Mouse (Mus musculus) CH12.LX (cell line): ENCODE results near the gene Gbp9. TPM values are rescaled to one million over a fixed set of nuclear protein-coding genes. Genes with fewer than 3 reads are reported as not detected.
"Not testable (repeated sequence)": the region's sequence is repeated elsewhere in the genome, so short reads cannot be mapped to it uniquely, and the experiment has no call there.

Experiments used
- DNase-seq: peaks from one replicate; pipeline ENCODE4 v3.0.0-alpha.2; 2013; ENCODE audit errors: extremely low read depth
- H3K27ac ChIP-seq: 2 replicates; pipeline ENCODE4 v1.5.1; 2012; ENCODE audit warnings: low read depth, mild to moderate bottlenecking, control low read depth, moderate library complexity; ENCODE audit not compliant: insufficient read depth
- H3K27me3 ChIP-seq: replicated peaks from 2 replicates; pipeline ENCODE3; 2012; ENCODE audit warnings: inconsistent platforms
- H3K36me3 ChIP-seq, 2 experiments: replicated peaks in 1 of 2; 2 replicates each; pipeline versions ENCODE3 to v1.6.1; 2012; ENCODE audit warnings: inconsistent platforms in 1 of 2, low read length in 1 of 2, mild to moderate bottlenecking in 1 of 2, mixed read lengths in 1 of 2, moderate library complexity in 1 of 2; ENCODE audit not compliant: control insufficient read depth in 1 of 2, insufficient read depth in 1 of 2
- H3K4me1 ChIP-seq, 2 experiments: 2 replicates each; pipeline ENCODE4 v1.6.1; 2012; ENCODE audit warnings: inconsistent platforms in 1 of 2, moderate library complexity in 1 of 2; ENCODE audit not compliant: insufficient read depth in 2 of 2, control insufficient read depth in 1 of 2
- H3K4me2 ChIP-seq: 2 replicates; pipeline ENCODE4 v1.6.1; 2012; ENCODE audit warnings: low read depth, mild to moderate bottlenecking, control low read depth; ENCODE audit not compliant: poor library complexity, insufficient read depth, severe bottlenecking
- H3K4me3 ChIP-seq, 3 experiments: fragments of 150-350 bp in 1 of 3; sonication (generic) in 1 of 3; replicated peaks in 1 of 3; 2 replicates each; pipeline versions ENCODE3 to v1.5.1; 2011 to 2012; ENCODE audit warnings: low read depth in 2 of 3, low read length in 2 of 3, mild to moderate bottlenecking in 2 of 3, moderate library complexity in 2 of 3, control low read depth in 1 of 3, improper control_type of control experiment in 1 of 3, inconsistent platforms in 1 of 3, mixed read lengths in 1 of 3; ENCODE audit not compliant: poor library complexity in 1 of 3
- H3K79me2 ChIP-seq: replicated peaks from 2 replicates; pipeline ENCODE4 v1.6.1; 2012; ENCODE audit warnings: mild to moderate bottlenecking, moderate library complexity; ENCODE audit not compliant: control insufficient read depth, poor library complexity, insufficient read depth, severe bottlenecking; ENCODE audit errors: extremely low read depth
- H3K9ac ChIP-seq: 2 replicates; pipeline ENCODE4 v1.6.1; 2012; ENCODE audit warnings: low read depth, mild to moderate bottlenecking, control low read depth, moderate library complexity; ENCODE audit not compliant: insufficient read depth
- H3K9me3 ChIP-seq: replicated peaks from 2 replicates; pipeline ENCODE3; 2012; ENCODE audit warnings: low read length, inconsistent platforms, mixed read lengths
- CTCF ChIP-seq, 2 experiments: IDR thresholded peaks in 1 of 2; conservative IDR thresholded peaks in 1 of 2; 2 replicates each; pipeline ENCODE4 v1.5.1; 2011 to 2012; ENCODE audit warnings: low read depth in 2 of 2, low read length in 2 of 2, improper control_type of control experiment in 1 of 2, inconsistent platforms in 1 of 2, mild to moderate bottlenecking in 1 of 2, moderate library complexity in 1 of 2
- ELF1 ChIP-seq: IDR thresholded peaks from 2 replicates; pipeline ENCODE4 v1.6.1; 2014; ENCODE audit warnings: low read depth, mild to moderate bottlenecking, inconsistent platforms, low read length, improper control_type of control experiment
- EP300 ChIP-seq: IDR thresholded peaks from 2 replicates; pipeline ENCODE4 v1.6.1; 2011; ENCODE audit warnings: low read length, improper control_type of control experiment
- GABPA ChIP-seq: IDR thresholded peaks from 2 replicates; pipeline ENCODE4 v1.6.1; 2012; ENCODE audit warnings: low read depth, low read length, improper control_type of control experiment, inconsistent platforms; ENCODE audit not compliant: insufficient replicate concordance
- IRF4 ChIP-seq: IDR thresholded peaks from 2 replicates; pipeline ENCODE4 v1.6.1; 2014; ENCODE audit warnings: low read depth, mild to moderate bottlenecking, inconsistent platforms, low read length, improper control_type of control experiment
- MAFK ChIP-seq: IDR thresholded peaks from 2 replicates; pipeline ENCODE4 v1.6.1; 2011; ENCODE audit warnings: low read length, improper control_type of control experiment; ENCODE audit not compliant: insufficient replicate concordance
- MAZ ChIP-seq: IDR thresholded peaks from 2 replicates; pipeline ENCODE4 v1.6.1; 2012; ENCODE audit warnings: low read depth, mild to moderate bottlenecking, inconsistent platforms, low read length, improper control_type of control experiment, moderate library complexity
- MEF2A ChIP-seq: IDR thresholded peaks from 2 replicates; pipeline ENCODE4 v1.6.1; 2014; ENCODE audit warnings: low read depth, mild to moderate bottlenecking, inconsistent platforms, low read length, improper control_type of control experiment, borderline replicate concordance
- MYC ChIP-seq: IDR thresholded peaks from 2 replicates; pipeline ENCODE4 v1.6.1; 2011; ENCODE audit warnings: low read depth, mild to moderate bottlenecking, improper control_type of control experiment, low read length
- NELFE ChIP-seq: IDR thresholded peaks from 2 replicates; pipeline ENCODE4 v1.6.1; 2011; ENCODE audit warnings: low read depth, low read length, improper control_type of control experiment
- NRF1 ChIP-seq: IDR thresholded peaks from 2 replicates; pipeline ENCODE4 v1.6.1; 2014; ENCODE audit warnings: low read depth, mild to moderate bottlenecking, inconsistent platforms, low read length, improper control_type of control experiment, moderate library complexity
- POLR2A ChIP-seq: IDR thresholded peaks from 2 replicates; pipeline ENCODE4 v1.6.1; 2011; ENCODE audit warnings: low read depth, mild to moderate bottlenecking, improper control_type of control experiment, low read length
- POLR2AphosphoS2 ChIP-seq: IDR thresholded peaks from 2 replicates; pipeline ENCODE4 v1.6.1; 2011; ENCODE audit warnings: low read depth, low read length, improper control_type of control experiment
- RCOR1 ChIP-seq: conservative IDR thresholded peaks from 2 replicates; pipeline ENCODE4 v1.6.1; 2012; ENCODE audit warnings: low read depth, mild to moderate bottlenecking, inconsistent platforms, low read length, improper control_type of control experiment
- SIN3A ChIP-seq: IDR thresholded peaks from 2 replicates; pipeline ENCODE4 v1.6.1; 2012; ENCODE audit warnings: low read length, improper control_type of control experiment, inconsistent platforms
- TBP ChIP-seq: conservative IDR thresholded peaks from 2 replicates; pipeline ENCODE4 v1.6.1; 2011; ENCODE audit warnings: low read depth, low read length, improper control_type of control experiment
- TCF12 ChIP-seq: IDR thresholded peaks from 2 replicates; pipeline ENCODE4 v1.6.1; 2014; ENCODE audit warnings: low read depth, mild to moderate bottlenecking, inconsistent platforms, low read length, improper control_type of control experiment
- UBTF ChIP-seq: IDR thresholded peaks from 2 replicates; pipeline ENCODE4 v1.6.1; 2012; ENCODE audit warnings: low read depth, mild to moderate bottlenecking, inconsistent platforms, low read length, improper control_type of control experiment, moderate library complexity
- USF1 ChIP-seq: IDR thresholded peaks from 2 replicates; pipeline ENCODE4 v1.6.1; 2014; ENCODE audit warnings: low read depth, mild to moderate bottlenecking, inconsistent platforms, low read length, improper control_type of control experiment
- ZC3H11A ChIP-seq: IDR thresholded peaks from 2 replicates; pipeline ENCODE4 v1.6.1; 2012; ENCODE audit warnings: low read depth, mild to moderate bottlenecking, inconsistent platforms, low read length, improper control_type of control experiment
- dilution Hi-C: fragments of 300-500 bp; cut with MboI; formaldehyde crosslinking; loops from 2 replicates; pipeline ENCODE4 v1.14.3; 2020; ENCODE audit warnings: low sequenced_read_pairs; ENCODE audit not compliant: extremely low pct_unique_long_range_greater_than_20kb, extremely low pct_ligation_motif_present
- in situ Hi-C: fragments of 300-500 bp; cut with MboI; formaldehyde crosslinking; loops from 3 replicates; pipeline ENCODE4 v1.14.3; 2019; ENCODE audit warnings: low sequenced_read_pairs, low pct_ligation_motif_present, low pct_unique_long_range_greater_than_20kb, mixed read lengths
- polyA plus RNA-seq: library from polyadenylated mRNA; unstranded; fragments of >175 nt; gene quantifications from 2 replicates; pipeline ENCODE4 v1.2.1, GENCODE M21; 2012; ENCODE audit warnings: low read depth; ENCODE audit not compliant: insufficient read length
- total RNA-seq, 2 experiments: library from RNA; depleted of rRNA; stranded (reverse); fragments of 300-350 nt in 1 of 2; fragments of >200 nt in 1 of 2; gene quantifications; 2 replicates each; pipeline ENCODE4 v1.2.3; 2012 to 2014

The Gbp9 gene
- total and polyA plus RNA-seq, 3 experiments = 3.4 to 10.1 (median 4.8) TPM

DNA sequence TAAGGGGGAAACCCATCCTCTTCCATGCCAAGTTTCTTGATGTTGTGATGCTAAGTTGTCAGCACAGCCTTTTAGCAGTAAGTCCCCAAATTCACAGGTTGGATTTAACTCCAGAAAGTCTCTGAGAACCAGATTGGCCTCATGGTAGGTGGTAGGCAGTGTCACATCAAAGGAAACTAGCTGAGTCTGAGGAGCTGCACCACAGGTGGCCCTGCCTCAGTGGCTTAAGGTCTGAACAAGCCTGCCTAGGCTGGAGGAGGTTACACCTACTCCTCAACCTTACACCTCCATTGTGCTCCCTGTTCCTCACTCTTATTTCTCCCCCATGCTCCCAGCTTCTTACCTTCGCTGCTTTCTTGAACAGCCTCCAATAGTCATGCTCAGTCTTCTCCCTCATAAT lies 76.0 kb downstream of the Gbp9 start:
- Histone ChIP-seq H3K9me3 (no peaks in the 10 kb centered on the region), H3K36me3 (no peaks in the 10 kb centered on the region), H3K4me2 (no peak overlapping the region), H3K27ac (no peak overlapping the region), H3K4me3 (no peak overlapping the region), H3K27me3 (no peaks in the 10 kb centered on the region), H3K79me2 (no peaks in the 10 kb centered on the region), H3K4me1 (peaks cover 10 to 12% of the 10 kb centered on the region in 2 experiments), H3K9ac (no peak overlapping the region)
- in situ Hi-C loops = no loop called here
- dilution Hi-C loops = no loop called here
- no peak for TF ChIP-seq MEF2A
- no peak for TF ChIP-seq NRF1
- no peak for DNase-seq

DNA sequence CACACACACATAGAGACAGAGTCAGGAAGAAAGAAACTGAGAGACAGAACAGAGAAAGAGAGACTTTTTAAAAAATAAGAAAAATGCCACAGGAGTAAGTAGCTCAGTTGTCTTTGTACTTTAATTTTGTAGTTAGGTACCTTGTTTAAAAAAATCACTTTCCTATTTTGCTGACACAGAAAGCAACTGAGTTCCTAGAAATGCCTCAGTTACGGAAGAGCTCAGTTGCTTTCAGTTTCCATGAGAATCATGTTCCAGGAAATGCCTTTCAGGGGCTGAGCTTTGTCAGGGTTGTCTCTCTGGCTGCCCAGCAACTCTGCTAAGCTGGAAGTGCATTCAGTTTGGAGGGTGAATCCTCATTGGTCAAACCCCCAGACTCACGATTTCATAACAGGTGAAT lies 76.9 kb downstream of the Gbp9 start:
- H3K4me3 ChIP-seq, in situ Hi-C loops: not testable (repeated sequence)
- TF ChIP-seq IRF4 (0 out of 2 replicates have a peak, but pooled peaks have one; percentile 15), EP300 (0 out of 2 replicates have a peak, but pooled peaks have one; percentile 26), ELF1 (0 out of 2 replicates have a peak, but pooled peaks have one; percentile 20), MAFK (0 out of 2 replicates have a peak, but pooled peaks have one; percentile 24)
- TF ChIP-seq, all 38 proteins: peak for 4; not testable (repeated sequence) for 34
- H3K27ac ChIP-seq, dilution Hi-C loops, H3K36me3 ChIP-seq, H3K9me3 ChIP-seq, H3K79me2 ChIP-seq, DNase-seq, H3K9ac ChIP-seq, H3K27me3 ChIP-seq, H3K4me2 ChIP-seq: not testable (repeated sequence)
- H3K4me1 ChIP-seq = peaks cover 10 to 14% of the 10 kb centered on the region in 2 experiments

DNA sequence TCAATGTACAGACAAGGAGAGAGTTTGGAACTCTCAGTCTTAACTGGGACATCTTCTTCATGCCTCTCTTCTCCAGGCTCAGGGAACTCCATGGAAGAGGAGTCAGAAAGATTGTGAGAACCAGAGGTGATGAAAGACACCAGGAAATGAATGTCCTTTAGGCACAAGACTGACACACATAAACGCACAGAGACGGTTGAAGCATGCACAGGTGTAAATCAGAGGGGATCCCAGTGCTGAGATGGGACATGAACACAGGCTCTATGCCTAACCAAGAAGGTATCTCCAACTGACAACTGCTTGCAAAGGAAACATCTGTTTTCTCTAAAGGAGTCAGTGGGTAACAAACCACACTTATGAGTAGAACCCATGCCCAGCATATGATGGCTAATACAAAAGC lies 79.1 kb downstream of the Gbp9 start:
- Histone ChIP-seq H3K4me2 (no peak overlapping the region), H3K4me3 (no peak overlapping the region), H3K79me2 (no peaks in the 10 kb centered on the region), H3K27me3 (no peaks in the 10 kb centered on the region), H3K9ac (no peak overlapping the region), H3K36me3 (no peaks in the 10 kb centered on the region), H3K4me1 (peaks cover 10 to 23% of the 10 kb centered on the region in 2 experiments), H3K27ac (no peak overlapping the region), H3K9me3 (no peaks in the 10 kb centered on the region)
- TF ChIP-seq TCF12 (no peak), CTCF (conservative IDR thresholded peaks at IDR 0.05 in 1 of 2, IDR thresholded peaks at IDR 0.05 in 1 of 2; ENCODE audit: low read depth in 2 of 2, low read length in 2 of 2) (no peak), NELFE (no peak), POLR2AphosphoS2 (no peak), SIN3A (no peak), RCOR1 (no peak), TBP (no peak), IRF4 (no peak), ZC3H11A (no peak), MYC (no peak), UBTF (no peak), USF1 (no peak), GABPA (no peak), POLR2A (no peak), MAZ (no peak)
- no peak for DNase-seq
- in situ Hi-C loops = no loop called here
- dilution Hi-C loops = no loop called here
